Mouse (Mus musculus) ES-E14 (cell line): ENCODE measurements around the gene Stat6.

Experiments
- CHD2 ChIP-seq: IDR thresholded peaks from 2 replicates; pipeline ENCODE4 v1.6.1; 2014; ENCODE audit warnings: mild to moderate bottlenecking, low read depth, low read length, inconsistent platforms
- ZC3H11A ChIP-seq: IDR thresholded peaks from 2 replicates; pipeline ENCODE4 v1.6.1; 2012; ENCODE audit warnings: low read depth, mild to moderate bottlenecking, inconsistent platforms, low read length, borderline replicate concordance
- ZNF384 ChIP-seq: IDR thresholded peaks from 2 replicates; pipeline ENCODE4 v1.6.1; 2012; ENCODE audit warnings: low read depth, low read length, inconsistent platforms

- TF ChIP-seq ZC3H11A (no peak), CHD2 (no peak), ZNF384 (no peak)
Measured at GRCm38 (mm10) chr10:127617294-127617693, 25.5 kb upstream of the Stat6 start.
